Mouse (Mus musculus): ENCODE results near the gene Adam34. TPM values are rescaled to one million over a fixed set of nuclear protein-coding genes. Genes with fewer than 3 reads are reported as not detected.
"Not testable (repeated sequence)": the region's sequence is repeated elsewhere in the genome, so short reads cannot be mapped to it uniquely, and the experiment has no call there.

The Adam34 gene
- polyA plus RNA-seq (2017; shearing (Covaris generic)) = not detected

- ATAC-seq = no peak
Measured at GRCm38 (mm10) chr8:43709949-43710348, at the start of gene Adam34. Adam34 (minus strand) TSS chr8:43710049.

DNA sequence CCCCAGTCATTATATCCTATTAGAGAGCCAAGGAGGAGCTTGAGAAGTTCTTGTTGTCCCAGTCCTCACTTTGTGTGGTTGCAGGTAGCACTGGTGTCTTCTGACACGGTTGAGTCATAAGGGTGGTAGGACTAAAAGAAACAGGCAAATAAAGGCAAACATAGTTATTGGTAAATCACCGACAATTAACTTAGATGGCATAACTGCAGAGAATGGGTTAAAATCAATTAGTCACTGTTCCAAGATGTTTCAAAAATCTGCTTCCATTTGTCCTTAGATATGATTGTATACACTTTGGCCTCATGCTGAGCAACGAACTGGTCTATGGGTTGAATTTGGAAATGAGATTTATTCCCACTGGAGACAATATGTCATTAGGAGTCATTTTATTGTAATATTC lies 82.7 kb downstream of the Adam34 start, which contains the start of gene Gm5346:
Gene Gm5346 (minus strand): TSS at position 101 of the 400 bp plus-strand sequence.
- ATAC-seq = no peak

DNA sequence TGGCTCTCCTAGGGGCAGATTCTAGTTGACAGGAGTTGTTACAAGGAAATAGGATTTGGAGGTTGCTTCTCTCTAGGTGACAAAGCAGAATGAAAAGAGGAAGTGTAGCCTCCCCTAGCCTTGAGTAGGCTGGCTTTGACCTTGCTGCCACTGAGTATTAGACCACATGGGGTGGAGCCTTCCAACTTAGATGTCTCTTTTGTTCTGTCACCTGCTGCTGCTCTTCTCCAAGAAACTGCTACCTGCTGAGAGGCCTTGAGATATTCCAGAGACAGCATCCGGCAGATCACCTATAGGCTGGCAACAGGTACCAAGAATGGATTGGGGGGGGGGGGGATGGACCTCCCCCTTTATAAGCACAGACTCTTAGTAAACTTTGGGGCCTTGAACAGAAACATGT lies 93.8 kb downstream of the Adam34 start:
- ATAC-seq = no peak

DNA sequence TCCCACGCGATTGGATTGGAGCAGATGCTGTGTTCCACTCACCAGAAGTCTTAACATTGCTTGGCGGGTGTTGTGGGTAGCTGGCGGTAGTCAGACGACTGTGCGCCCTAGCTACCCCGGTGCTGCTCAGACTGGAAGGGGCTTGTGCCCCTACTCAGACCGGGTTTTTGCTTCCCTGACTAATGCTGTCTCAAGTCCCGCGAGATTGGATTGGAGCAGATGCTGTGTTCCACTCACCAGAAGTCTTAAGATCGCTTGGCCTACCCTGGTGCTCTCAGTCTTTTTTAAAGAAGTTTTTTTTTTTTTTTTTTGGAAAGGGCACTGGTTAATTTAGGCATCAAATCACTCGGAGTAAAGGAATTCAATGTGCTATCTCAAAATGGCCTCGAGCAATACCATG lies 106.2 kb downstream of the Adam34 start:
- ATAC-seq = not testable (repeated sequence)

DNA sequence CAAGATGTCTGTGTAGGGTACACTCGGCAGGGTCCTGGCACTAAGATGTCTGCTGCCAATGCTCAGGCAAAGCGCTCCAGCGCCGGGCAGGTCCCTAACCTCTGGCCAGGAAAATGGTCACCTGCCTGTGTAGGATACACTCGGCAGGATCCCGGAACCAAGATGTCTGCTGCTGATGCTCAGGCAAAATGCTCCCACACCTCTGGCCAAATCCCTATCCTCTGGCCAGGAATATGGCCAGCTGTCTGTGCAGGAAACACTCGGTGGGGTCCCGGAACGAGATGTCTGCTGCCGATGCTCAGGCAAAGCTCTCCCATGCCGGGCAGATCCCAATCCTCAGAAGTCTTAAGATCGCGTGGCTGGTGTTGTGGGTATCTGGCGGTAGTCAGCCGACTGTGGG lies 106.7 kb downstream of the Adam34 start:
- ATAC-seq = not testable (repeated sequence)

Other genes starting within 250 kb of the Adam34 start
- gene Adam26b, start 181.9 kb downstream of the Adam34 start, polyA plus RNA-seq (2017; shearing (Covaris generic)) = not detected
- gene Adam26a, start 133.3 kb downstream of the Adam34 start, polyA plus RNA-seq (2017; shearing (Covaris generic)) = not detected
- not detected for gene Gm5346, start 82.8 kb downstream of the Adam34 start, polyA plus RNA-seq (2017; shearing (Covaris generic))

Measured in inflammation-experienced regulatory T-cells, adult 6 months (primary cell).